Mouse (Mus musculus) CH12.LX (cell line): ENCODE measurements around the gene Efhd2. TPM values are rescaled to one million over a fixed set of nuclear protein-coding genes. Genes with fewer than 3 reads are reported as not detected.
A peak's percentile ranks its signal among the peaks of the same experiment; 100 is the strongest.

Experiments
- DNase-seq: peaks from one replicate; pipeline ENCODE4 v3.0.0-alpha.2; 2013; ENCODE audit errors: extremely low read depth
- H3K27ac ChIP-seq: 2 replicates; pipeline ENCODE4 v1.5.1; 2012; ENCODE audit warnings: low read depth, mild to moderate bottlenecking, control low read depth, moderate library complexity; ENCODE audit not compliant: insufficient read depth
- H3K27me3 ChIP-seq: replicated peaks from 2 replicates; pipeline ENCODE3; 2012; ENCODE audit warnings: inconsistent platforms
- H3K36me3 ChIP-seq, 2 experiments: replicated peaks in 1 of 2; 2 replicates each; pipeline versions ENCODE3 to v1.6.1; 2012; ENCODE audit warnings: inconsistent platforms in 1 of 2, low read length in 1 of 2, mild to moderate bottlenecking in 1 of 2, mixed read lengths in 1 of 2, moderate library complexity in 1 of 2; ENCODE audit not compliant: control insufficient read depth in 1 of 2, insufficient read depth in 1 of 2
- H3K4me1 ChIP-seq, 2 experiments: 2 replicates each; pipeline ENCODE4 v1.6.1; 2012; ENCODE audit warnings: inconsistent platforms in 1 of 2, moderate library complexity in 1 of 2; ENCODE audit not compliant: insufficient read depth in 2 of 2, control insufficient read depth in 1 of 2
- H3K4me2 ChIP-seq: 2 replicates; pipeline ENCODE4 v1.6.1; 2012; ENCODE audit warnings: low read depth, mild to moderate bottlenecking, control low read depth; ENCODE audit not compliant: poor library complexity, insufficient read depth, severe bottlenecking
- H3K4me3 ChIP-seq, 3 experiments: fragments of 150-350 bp in 1 of 3; sonication (generic) in 1 of 3; replicated peaks in 1 of 3; 2 replicates each; pipeline versions ENCODE3 to v1.5.1; 2011 to 2012; ENCODE audit warnings: low read depth in 2 of 3, low read length in 2 of 3, mild to moderate bottlenecking in 2 of 3, moderate library complexity in 2 of 3, control low read depth in 1 of 3, improper control_type of control experiment in 1 of 3, inconsistent platforms in 1 of 3, mixed read lengths in 1 of 3; ENCODE audit not compliant: poor library complexity in 1 of 3
- H3K79me2 ChIP-seq: replicated peaks from 2 replicates; pipeline ENCODE4 v1.6.1; 2012; ENCODE audit warnings: mild to moderate bottlenecking, moderate library complexity; ENCODE audit not compliant: control insufficient read depth, poor library complexity, insufficient read depth, severe bottlenecking; ENCODE audit errors: extremely low read depth
- H3K9ac ChIP-seq: 2 replicates; pipeline ENCODE4 v1.6.1; 2012; ENCODE audit warnings: low read depth, mild to moderate bottlenecking, control low read depth, moderate library complexity; ENCODE audit not compliant: insufficient read depth
- H3K9me3 ChIP-seq: replicated peaks from 2 replicates; pipeline ENCODE3; 2012; ENCODE audit warnings: low read length, inconsistent platforms, mixed read lengths
- CTCF ChIP-seq, 2 experiments: IDR thresholded peaks in 1 of 2; conservative IDR thresholded peaks in 1 of 2; 2 replicates each; pipeline ENCODE4 v1.5.1; 2011 to 2012; ENCODE audit warnings: low read depth in 2 of 2, low read length in 2 of 2, improper control_type of control experiment in 1 of 2, inconsistent platforms in 1 of 2, mild to moderate bottlenecking in 1 of 2, moderate library complexity in 1 of 2
- ELF1 ChIP-seq: IDR thresholded peaks from 2 replicates; pipeline ENCODE4 v1.6.1; 2014; ENCODE audit warnings: low read depth, mild to moderate bottlenecking, inconsistent platforms, low read length, improper control_type of control experiment
- RAD21 ChIP-seq: IDR thresholded peaks from 2 replicates; pipeline ENCODE4 v1.6.1; 2011; ENCODE audit warnings: low read depth, mild to moderate bottlenecking, low read length, improper control_type of control experiment, moderate library complexity
- SIN3A ChIP-seq: IDR thresholded peaks from 2 replicates; pipeline ENCODE4 v1.6.1; 2012; ENCODE audit warnings: low read length, improper control_type of control experiment, inconsistent platforms
- SMC3 ChIP-seq: IDR thresholded peaks from 2 replicates; pipeline ENCODE4 v1.6.1; 2011; ENCODE audit warnings: low read depth, low read length, improper control_type of control experiment
- TCF12 ChIP-seq: IDR thresholded peaks from 2 replicates; pipeline ENCODE4 v1.6.1; 2014; ENCODE audit warnings: low read depth, mild to moderate bottlenecking, inconsistent platforms, low read length, improper control_type of control experiment
- ZKSCAN1 ChIP-seq: IDR thresholded peaks from 2 replicates; pipeline ENCODE4 v1.6.1; 2012; ENCODE audit warnings: low read depth, inconsistent platforms, low read length, improper control_type of control experiment, borderline replicate concordance
- dilution Hi-C: fragments of 300-500 bp; cut with MboI; formaldehyde crosslinking; loops from 2 replicates; pipeline ENCODE4 v1.14.3; 2020; ENCODE audit warnings: low sequenced_read_pairs; ENCODE audit not compliant: extremely low pct_unique_long_range_greater_than_20kb, extremely low pct_ligation_motif_present
- in situ Hi-C: fragments of 300-500 bp; cut with MboI; formaldehyde crosslinking; loops from 3 replicates; pipeline ENCODE4 v1.14.3; 2019; ENCODE audit warnings: low sequenced_read_pairs, low pct_ligation_motif_present, low pct_unique_long_range_greater_than_20kb, mixed read lengths
- polyA plus RNA-seq: library from polyadenylated mRNA; unstranded; fragments of >175 nt; gene quantifications from 2 replicates; pipeline ENCODE4 v1.2.1, GENCODE M21; 2012; ENCODE audit warnings: low read depth; ENCODE audit not compliant: insufficient read length
- total RNA-seq, 2 experiments: library from RNA; depleted of rRNA; stranded (reverse); fragments of 300-350 nt in 1 of 2; fragments of >200 nt in 1 of 2; gene quantifications; 2 replicates each; pipeline ENCODE4 v1.2.3; 2012 to 2014

The Efhd2 gene
- total and polyA plus RNA-seq, 3 experiments = 43.8 to 143 (median 44.1) TPM

GRCm38 (mm10) chr4:141810975-141811374 lies 63.7 kb downstream of the Efhd2 start:
- H3K9me3 ChIP-seq = no peaks in the 10 kb centered on the region
- peaks cover 52 to 80% of the 10 kb centered on the region in 2 experiments for H3K36me3 ChIP-seq
- H3K4me3 ChIP-seq = no peak overlapping the region
- H3K27ac ChIP-seq = no peak overlapping the region
- DNase-seq = no peak
- no peaks in the 10 kb centered on the region for H3K79me2 ChIP-seq
- H3K9ac ChIP-seq = no peak overlapping the region
- TF ChIP-seq SIN3A = no peak
- TF ChIP-seq CTCF (conservative IDR thresholded peaks at IDR 0.05 in 1 of 2, IDR thresholded peaks at IDR 0.05 in 1 of 2; ENCODE audit: low read depth in 2 of 2, low read length in 2 of 2) = 0 out of 4 replicates have a peak, but pooled peaks of 1 of the 2 experiments have one; percentile 15
- dilution Hi-C loops = no loop called here
- no peak overlapping the region for H3K4me2 ChIP-seq
- H3K27me3 ChIP-seq = no peaks in the 10 kb centered on the region
- in situ Hi-C loops = no loop called here
- H3K4me1 ChIP-seq = no peaks in the 10 kb centered on the region

GRCm38 (mm10) chr4:141809850-141810464 lies 64.8 kb downstream of the Efhd2 start:
- H3K36me3 ChIP-seq = peaks cover 58 to 83% of the 10 kb centered on the region in 2 experiments

More at GRCm38 (mm10) chr4:141809850-141810464, 64.8 kb downstream of the Efhd2 start:
- H3K27me3 ChIP-seq = no peaks in the 10 kb centered on the region
- H3K9ac ChIP-seq = no peak overlapping the region
- H3K4me1 ChIP-seq = peaks cover 0 to 5% of the 10 kb centered on the region in 2 experiments; a peak in 3 of 4 replicates
- in situ Hi-C loops (loop anchor here (5.0 kb wide), 1 partner anchor 37 kb away; the partner anchor contains the start of gene Ctrc), dilution Hi-C loops (no loop called here)
- H3K79me2 ChIP-seq = no peaks in the 10 kb centered on the region
- no peak overlapping the region for H3K27ac ChIP-seq
- H3K4me3 ChIP-seq = no peak overlapping the region
- H3K9me3 ChIP-seq = no peaks in the 10 kb centered on the region
- peak; percentile 86 for TF ChIP-seq ELF1
- peak; percentile 84 for TF ChIP-seq SMC3
- no peak for TF ChIP-seq ZKSCAN1
- TF ChIP-seq TCF12 = no peak
- TF ChIP-seq RAD21 = peak; percentile 89
- peak; percentile 62 to 90 for TF ChIP-seq CTCF (conservative IDR thresholded peaks at IDR 0.05 in 1 of 2, IDR thresholded peaks at IDR 0.05 in 1 of 2; ENCODE audit: low read depth in 2 of 2, low read length in 2 of 2)
- DNase-seq = peak; percentile 73
- no peak overlapping the region for H3K4me2 ChIP-seq

Other genes with a start within 250 kb of the Efhd2 start
- gene Plekhm2, start 210.0 kb downstream of the Efhd2 start, total RNA-seq (2012; rRNA removed) = 12.3 and 13.7 TPM in 2 replicates
- 12.4 and 12.7 TPM in 2 replicates for gene Plekhm2, start 210.0 kb downstream of the Efhd2 start, total RNA-seq (2014; rRNA removed)
- 22.0 and 28.2 TPM in 2 replicates for gene Plekhm2, start 210.0 kb downstream of the Efhd2 start, polyA plus RNA-seq
- gene Rsc1a1, start 189.3 kb downstream of the Efhd2 start, total RNA-seq (2012; rRNA removed) = 3.4 and 7.6 TPM in 2 replicates
- gene Rsc1a1, start 189.3 kb downstream of the Efhd2 start, total RNA-seq (2014; rRNA removed) = 11.0 and 14.0 TPM in 2 replicates
- gene Rsc1a1, start 189.3 kb downstream of the Efhd2 start, polyA plus RNA-seq = 0.16 and 7.0 TPM in 2 replicates
- gene Ddi2, start 151.5 kb downstream of the Efhd2 start, total RNA-seq (2012; rRNA removed) = 19.9 and 24.7 TPM in 2 replicates
- gene Ddi2, start 151.5 kb downstream of the Efhd2 start, total RNA-seq (2014; rRNA removed) = 18.0 and 18.4 TPM in 2 replicates
- 36.2 and 37.3 TPM in 2 replicates for gene Ddi2, start 151.5 kb downstream of the Efhd2 start, polyA plus RNA-seq
- gene Agmat, start 128.2 kb downstream of the Efhd2 start, total RNA-seq (2012; rRNA removed) = not detected in 2 replicates
- not detected in 2 replicates for gene Agmat, start 128.2 kb downstream of the Efhd2 start, total RNA-seq (2014; rRNA removed)
- gene Agmat, start 128.2 kb downstream of the Efhd2 start, polyA plus RNA-seq = not detected in 2 replicates
- 3.9 and 5.9 TPM in 2 replicates for gene Dnajc16, start 84.0 kb downstream of the Efhd2 start, total RNA-seq (2012; rRNA removed)
- 3.1 and 3.8 TPM in 2 replicates for gene Dnajc16, start 84.0 kb downstream of the Efhd2 start, total RNA-seq (2014; rRNA removed)
- 6.7 and 7.4 TPM in 2 replicates for gene Dnajc16, start 84.0 kb downstream of the Efhd2 start, polyA plus RNA-seq
- 11.3 and 15.3 TPM in 2 replicates for gene Casp9, start 81.3 kb downstream of the Efhd2 start, total RNA-seq (2012; rRNA removed)
- gene Casp9, start 81.3 kb downstream of the Efhd2 start, total RNA-seq (2014; rRNA removed) = 3.7 and 5.2 TPM in 2 replicates
- gene Casp9, start 81.3 kb downstream of the Efhd2 start, polyA plus RNA-seq = 14.5 and 15.1 TPM in 2 replicates
- 1.0 and 2.6 TPM in 2 replicates for gene Cela2a, start 48.8 kb downstream of the Efhd2 start, total RNA-seq (2012; rRNA removed)
- 0.23 and 0.30 TPM in 2 replicates for gene Cela2a, start 48.8 kb downstream of the Efhd2 start, total RNA-seq (2014; rRNA removed)
- gene Cela2a, start 48.8 kb downstream of the Efhd2 start, polyA plus RNA-seq = 0.30 and 0.43 TPM in 2 replicates
- not detected in 2 replicates for gene Ctrc, start 28.6 kb downstream of the Efhd2 start, total RNA-seq (2012; rRNA removed)
- gene Ctrc, start 28.6 kb downstream of the Efhd2 start, total RNA-seq (2014; rRNA removed) = not detected in 2 replicates
- not detected in 2 replicates for gene Ctrc, start 28.6 kb downstream of the Efhd2 start, polyA plus RNA-seq
- gene Fhad1, start 140.2 kb upstream of the Efhd2 start, total RNA-seq (2012; rRNA removed) = 3.8 and 4.8 TPM in 2 replicates
- gene Fhad1, start 140.2 kb upstream of the Efhd2 start, total RNA-seq (2014; rRNA removed) = 5.3 and 5.5 TPM in 2 replicates
- 8.6 and 10.1 TPM in 2 replicates for gene Fhad1, start 140.2 kb upstream of the Efhd2 start, polyA plus RNA-seq
- 1.1 and 1.4 TPM in 2 replicates for gene Tmem51, start 209.4 kb upstream of the Efhd2 start, total RNA-seq (2012; rRNA removed)
- gene Tmem51, start 209.4 kb upstream of the Efhd2 start, total RNA-seq (2014; rRNA removed) = 6.6 and 8.0 TPM in 2 replicates
- 8.0 and 8.5 TPM in 2 replicates for gene Tmem51, start 209.4 kb upstream of the Efhd2 start, polyA plus RNA-seq